Mouse (Mus musculus) liver, embryonic 14.5 days (tissue): ENCODE measurements around the gene Stx12.

ENCODE experiments used
- CTCF ChIP-seq: IDR thresholded peaks from 2 replicates; pipeline ENCODE4 v1.5.1; 2016; ENCODE audit warnings: antibody characterized with exemption, low read depth, control low read depth
- EP300 ChIP-seq: IDR thresholded peaks from 2 replicates; pipeline ENCODE4 v1.6.1; 2016; ENCODE audit warnings: antibody characterized with exemption, low read depth

- no peak for TF ChIP-seq EP300
- no peak for TF ChIP-seq CTCF
Measured at GRCm38 (mm10) chr4:132871116-132871515, 13.2 kb downstream of the Stx12 start.
